Mouse (Mus musculus) lung, adult 2 months (tissue): ENCODE data around the gene Metap1. TPM values are rescaled to one million over a fixed set of nuclear protein-coding genes. Genes with fewer than 3 reads are reported as not detected.
A peak's percentile ranks its signal among the peaks of the same experiment; 100 is the strongest.

Source experiments
- DNase-seq: peaks from one replicate; pipeline ENCODE4 v3.0.0; 2022
- H3K4me1 ChIP-seq: fragments of 200-500 bp; 2 replicates; pipeline ENCODE4 v1.6.1; 2011; ENCODE audit warnings: low read length; ENCODE audit not compliant: control insufficient read depth, insufficient read depth
- H3K4me3 ChIP-seq: fragments of 200-500 bp; replicated peaks from 2 replicates; pipeline ENCODE3; 2011; ENCODE audit warnings: low read depth, mild to moderate bottlenecking, control low read depth, low read length; ENCODE audit errors: extremely low read depth
- CTCF ChIP-seq: fragments of 200-500 bp; IDR thresholded peaks from 2 replicates; pipeline ENCODE4 v1.5.1; 2011; ENCODE audit warnings: mild to moderate bottlenecking, low read length, control low read depth; ENCODE audit not compliant: insufficient read depth
- POLR2A ChIP-seq: fragments of 200-500 bp; IDR thresholded peaks from 2 replicates; pipeline ENCODE4 v1.6.1; 2011; ENCODE audit warnings: low read depth, mild to moderate bottlenecking, control low read depth, low read length, borderline replicate concordance; ENCODE audit errors: extremely low read depth
- WGBS: fragments of 180-500 bp; shearing (Covaris S2); methylation state at CpG from one replicate; pipeline ENCODE4 v1.1.7; 2018; 5-methylcytosine and 5-hydroxymethylcytosine counted together
- polyA plus RNA-seq: library from polyadenylated mRNA; depleted of rRNA; stranded (reverse); fragments of >200 nt; gene quantifications from 2 replicates; pipeline ENCODE4 v1.2.3, GENCODE M21; 2012

The Metap1 gene
- polyA plus RNA-seq, 1 experiment, result 15.6 TPM

DNA sequence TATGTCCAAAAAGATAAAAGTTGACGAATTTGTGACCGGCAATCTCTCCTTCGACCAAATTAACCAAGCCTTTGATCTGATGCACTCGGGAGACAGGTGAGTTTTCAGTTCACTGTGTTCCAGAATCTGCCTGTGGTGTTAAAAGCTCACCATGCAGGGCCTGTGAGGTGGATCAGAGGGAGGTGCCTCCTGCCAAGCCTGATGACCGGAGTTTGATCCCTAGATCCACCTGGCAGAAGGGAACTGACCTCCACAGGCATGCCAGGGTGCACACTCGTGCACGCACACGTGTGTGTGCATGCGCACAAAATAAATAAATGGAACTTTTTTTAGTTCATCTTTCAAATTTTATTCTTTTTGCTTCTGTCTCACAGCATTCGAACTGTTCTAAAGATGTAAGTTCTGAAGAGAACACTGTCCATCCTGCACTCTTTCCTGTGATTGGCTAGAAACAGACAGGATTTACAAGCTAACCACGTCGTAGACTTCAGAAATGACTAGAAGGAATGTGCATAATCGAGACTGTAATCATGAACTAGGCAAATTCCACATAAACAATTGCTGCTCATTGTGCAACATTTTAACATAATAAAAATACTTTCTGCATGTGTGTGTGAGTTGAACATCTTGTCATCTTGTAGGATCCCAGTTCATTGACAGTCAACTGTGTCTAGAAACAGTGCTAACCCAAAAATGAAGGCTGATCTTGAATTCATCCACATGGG lies 34.4 kb downstream of the Metap1 start:
- 82% methylated on average over 13 of the region's 13 CpGs for WGBS
- TF ChIP-seq CTCF, result no peak
- no peak for TF ChIP-seq POLR2A
- H3K4me1 ChIP-seq, result no peaks in the 10 kb centered on the region
- DNase-seq, result no peak
- no peak overlapping the region for H3K4me3 ChIP-seq

DNA sequence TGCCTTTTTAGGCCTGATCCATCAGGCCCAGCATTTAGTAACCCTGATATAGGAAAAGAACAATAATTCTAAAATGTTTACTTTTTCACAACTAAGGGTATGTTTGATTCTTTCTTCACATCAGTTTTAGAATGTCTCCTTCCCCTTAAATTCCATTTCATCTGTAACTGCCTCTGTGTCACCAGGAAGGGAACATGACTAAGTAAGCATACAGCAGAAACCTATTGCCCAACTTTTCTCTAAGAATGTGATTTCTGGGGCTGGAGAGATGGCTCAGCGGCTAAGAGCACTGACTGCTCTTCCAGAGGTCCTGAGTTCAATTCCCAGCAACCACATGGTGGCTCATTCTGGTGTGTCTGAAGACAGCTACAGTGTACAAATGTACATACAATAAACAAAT lies 35.1 kb downstream of the Metap1 start:
- 81% methylated on average over 1 of the region's 1 CpGs for WGBS
- Histone ChIP-seq H3K4me1 (no peaks in the 10 kb centered on the region), H3K4me3 (no peak overlapping the region)
- no peak for DNase-seq
- TF ChIP-seq CTCF, result no peak
- no peak for TF ChIP-seq POLR2A

DNA sequence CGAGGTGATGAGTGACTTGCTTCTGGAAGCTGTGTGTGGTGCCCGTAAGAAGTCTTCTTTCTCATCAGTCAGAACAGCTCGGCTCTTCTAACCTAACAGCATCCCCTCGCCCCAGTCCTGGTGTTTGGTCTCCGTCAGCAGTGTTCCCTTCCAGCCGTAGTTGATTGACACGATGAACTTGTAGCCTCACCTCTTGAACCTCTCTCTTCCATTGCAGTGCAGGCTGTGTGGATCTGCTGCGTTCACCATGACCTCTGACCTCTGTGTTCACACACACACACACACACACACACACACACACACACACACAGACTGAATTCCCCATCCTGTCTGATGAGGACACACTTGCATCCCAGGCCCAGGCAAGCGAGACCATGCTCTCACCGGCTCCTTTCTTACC lies 37.1 kb downstream of the Metap1 start:
- Histone ChIP-seq H3K4me3 (no peak overlapping the region), H3K4me1 (no peaks in the 10 kb centered on the region)
- TF ChIP-seq CTCF (no peak), POLR2A (no peak)
- DNase-seq, result no peak
- 85% methylated on average over 10 of the region's 10 CpGs for WGBS

DNA sequence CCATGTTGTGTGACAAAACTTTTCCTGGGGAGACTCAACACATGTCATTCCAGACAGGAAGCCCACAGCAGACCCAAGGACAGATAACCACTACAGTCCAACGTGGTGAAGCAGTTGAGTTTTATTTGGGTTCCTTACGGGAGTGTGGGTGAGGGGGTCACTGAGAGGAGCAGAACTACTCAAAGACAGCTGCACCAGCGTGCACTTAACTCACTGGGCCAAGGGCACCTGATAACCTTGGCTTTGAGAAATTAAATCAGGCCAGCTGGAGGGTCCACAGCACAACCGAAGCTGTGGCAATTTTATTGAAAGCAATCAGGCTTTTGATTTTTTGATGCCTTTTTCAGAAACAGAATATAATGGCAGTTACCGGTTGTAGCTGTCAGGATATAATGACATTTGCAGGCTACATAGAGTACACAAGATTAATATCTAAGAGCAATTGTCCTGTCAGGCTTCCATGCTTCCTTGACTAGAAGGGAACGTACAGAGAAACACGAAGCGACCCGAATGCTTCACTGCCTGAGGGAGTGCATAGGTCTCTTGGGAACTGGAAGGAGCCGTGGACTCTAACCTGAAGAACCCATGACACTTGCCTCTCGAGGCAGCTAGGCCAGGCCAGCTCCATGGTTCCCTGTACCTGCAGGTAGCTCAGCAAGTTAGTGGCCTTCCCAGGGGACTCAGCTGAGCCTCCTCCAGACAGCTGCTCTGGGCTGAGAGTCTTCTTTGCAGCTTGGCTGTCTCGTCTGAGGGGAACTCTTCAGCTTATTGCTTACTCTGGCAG lies 41.0 kb downstream of the Metap1 start:
- 70% methylated on average over 12 of the region's 12 CpGs for WGBS
- H3K4me1 ChIP-seq, result no peaks in the 10 kb centered on the region

DNA sequence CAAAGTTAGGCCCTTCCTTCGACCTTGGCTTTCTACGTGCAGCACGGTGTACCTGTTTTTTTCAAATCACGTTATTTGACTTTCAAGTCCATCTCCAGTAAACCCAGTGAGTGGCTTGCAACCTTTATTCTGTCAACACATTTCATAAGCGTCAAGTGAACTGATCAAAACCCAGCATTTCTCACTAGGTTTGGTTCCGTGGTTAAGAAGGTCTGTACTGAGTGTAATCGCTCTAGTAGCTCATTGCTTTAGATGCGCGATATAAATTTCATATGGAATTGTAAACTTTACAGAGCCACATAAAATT lies 45.9 kb downstream of the Metap1 start:
- no peak for DNase-seq
- peak overlapping the region; percentile 83 for H3K4me3 ChIP-seq
- TF ChIP-seq POLR2A, result no peak
- TF ChIP-seq CTCF, result no peak
- no peaks in the 10 kb centered on the region for H3K4me1 ChIP-seq
- 3% methylated on average over 9 of the region's 9 CpGs for WGBS

More for the DNA sequence above, 41.0 kb downstream of the Metap1 start:
- DNase-seq, result no peak
- TF ChIP-seq POLR2A (no peak), CTCF (no peak)
- H3K4me3 ChIP-seq, result no peak overlapping the region

DNA sequence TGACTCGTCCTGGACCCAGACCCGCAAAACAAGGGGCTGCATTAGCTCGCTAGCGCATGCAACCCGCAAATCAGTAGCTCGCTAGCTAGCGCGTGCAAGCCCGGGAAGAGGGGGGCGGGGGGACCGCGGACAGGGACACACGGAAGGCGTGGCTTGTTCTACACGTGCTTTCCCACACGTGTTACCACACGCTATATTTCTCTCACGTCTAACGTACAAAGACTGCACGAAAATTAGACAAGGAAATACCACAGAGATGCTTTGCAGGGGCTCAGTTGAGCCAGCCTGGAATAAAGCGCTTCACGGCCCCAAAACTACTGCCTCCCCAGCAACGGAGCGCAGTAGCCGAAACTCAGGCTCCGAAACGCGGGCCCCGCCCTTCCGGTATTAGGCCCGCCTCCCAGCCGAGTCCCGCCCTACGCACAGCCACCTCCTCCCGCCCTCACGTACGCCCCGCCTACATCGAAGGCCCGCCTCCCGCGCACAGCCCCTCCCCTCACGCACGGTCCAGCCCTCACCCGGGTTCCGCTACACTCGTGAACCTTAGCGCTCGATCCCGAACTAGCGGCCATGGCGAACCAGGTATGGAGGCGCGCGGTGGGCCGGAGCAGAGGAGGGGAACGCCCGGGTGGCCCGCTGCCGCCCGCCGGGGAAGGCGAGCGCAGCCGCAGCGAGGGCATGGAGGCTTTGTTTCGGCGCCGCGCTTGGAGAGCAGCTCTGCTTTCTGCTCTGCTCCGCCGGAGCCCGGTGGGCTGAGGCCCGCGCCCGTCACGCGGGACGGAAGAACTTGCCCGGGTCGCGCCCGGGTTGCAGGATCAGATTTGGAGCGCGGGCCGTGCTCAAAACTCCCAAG lies 46.5 kb downstream of the Metap1 start, which contains the start of gene Adh5:
Gene Adh5, plus strand, starts transcription at position 482 of the 853 bp plus-strand sequence.
- Histone ChIP-seq H3K4me3 (peak within 1 kb of the TSS; percentile 83), H3K4me1 (no peaks in the 10 kb centered on the region)
- WGBS, result under 1% methylated on average over 86 of the region's 86 CpGs
- no peak for TF ChIP-seq CTCF
- peak; percentile 79; the same call in 1 of the 2 replicates for TF ChIP-seq POLR2A
- peak; percentile 90 for DNase-seq

DNA sequence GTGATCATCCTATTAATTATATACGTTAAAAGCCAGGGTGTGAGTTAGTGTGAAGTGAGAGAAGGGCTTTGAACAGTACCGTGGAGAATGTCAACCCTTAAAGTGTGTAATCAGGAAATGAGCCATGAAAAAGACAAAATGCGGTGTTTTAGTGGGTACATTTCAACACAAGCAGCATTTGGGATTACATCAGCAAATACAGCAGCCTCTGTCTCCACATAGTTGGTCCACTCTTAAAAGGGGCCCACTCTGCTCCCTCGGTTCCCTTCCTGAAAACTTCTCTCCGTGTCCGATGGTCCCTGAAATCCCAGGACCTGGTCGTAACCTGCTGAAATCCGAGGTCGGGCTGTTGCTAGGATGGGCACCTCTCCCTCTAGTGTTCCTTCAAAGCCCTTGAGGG lies 47.1 kb downstream of the Metap1 start:
- Histone ChIP-seq H3K4me3 (peak overlapping the region; percentile 82), H3K4me1 (no peaks in the 10 kb centered on the region)
- 2% methylated on average over 9 of the region's 9 CpGs for WGBS
- TF ChIP-seq POLR2A (no peak), CTCF (no peak)
- DNase-seq, result no peak

DNA sequence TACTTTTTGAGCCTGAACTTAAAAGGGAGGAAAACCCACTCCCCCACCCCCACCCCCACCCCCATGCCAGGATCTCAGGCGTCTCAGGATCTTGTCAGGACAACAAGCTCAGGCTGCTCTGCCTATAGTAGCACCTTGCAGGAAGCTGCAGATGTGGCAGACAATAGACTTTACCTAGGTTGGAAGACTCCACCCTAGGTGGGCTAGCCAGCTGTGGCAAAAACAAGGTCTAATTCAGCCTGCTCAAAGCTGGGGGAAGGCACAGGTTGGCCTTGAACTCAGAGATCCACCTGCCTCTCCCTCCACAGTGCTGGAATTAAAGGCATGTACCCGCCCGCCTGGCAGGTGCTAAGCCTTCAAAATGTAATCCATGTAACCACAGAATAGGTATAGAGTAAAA lies 50.6 kb downstream of the Metap1 start:
- WGBS, result 78% methylated on average over 3 of the region's 3 CpGs
- H3K4me3 ChIP-seq, result no peak overlapping the region
- DNase-seq, result no peak
- no peak for TF ChIP-seq CTCF
- TF ChIP-seq POLR2A, result no peak
- no peaks in the 10 kb centered on the region for H3K4me1 ChIP-seq

DNA sequence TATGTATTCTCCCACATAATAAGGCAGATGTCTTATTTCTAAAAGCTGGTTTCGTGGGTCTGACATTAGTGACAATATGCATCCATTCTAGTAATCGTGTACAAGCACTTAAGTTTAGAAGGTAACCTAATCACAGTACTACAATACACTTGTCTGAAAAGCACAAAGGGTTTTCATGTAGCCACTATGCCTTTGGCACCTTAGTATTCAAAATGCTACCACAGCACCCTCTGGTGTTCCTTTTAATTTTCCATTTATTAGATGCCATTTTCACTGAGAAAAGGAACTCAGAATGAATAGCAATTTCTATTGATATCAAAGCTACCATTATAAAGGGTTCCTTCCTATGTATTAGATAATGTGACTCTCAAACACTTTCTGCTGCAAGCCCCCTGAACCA lies 57.5 kb downstream of the Metap1 start:
- TF ChIP-seq POLR2A, result no peak
- peak; percentile 14; the same call in 1 of the 2 replicates for TF ChIP-seq CTCF
- no peak for DNase-seq
- 62% methylated on average over 2 of the region's 2 CpGs for WGBS
- H3K4me1 ChIP-seq, result no peaks in the 10 kb centered on the region
- H3K4me3 ChIP-seq, result no peak overlapping the region
